Mouse (Mus musculus) G1E (cell line): Measurements from ENCODE around the gene Hdac8.

Experiments
- CTCF ChIP-seq: IDR thresholded peaks from 2 replicates; pipeline ENCODE4 v1.5.1; 2012; ENCODE audit warnings: low read depth, low read length, inconsistent platforms, mixed read lengths
- GATA1 ChIP-seq: IDR thresholded peaks from 2 replicates; pipeline ENCODE4 v1.6.1; 2012; ENCODE audit warnings: borderline replicate concordance, low read length, inconsistent platforms, mixed read lengths
- POLR2AphosphoS5 ChIP-seq: IDR thresholded peaks from 2 replicates; pipeline ENCODE4 v1.6.1; 2012; ENCODE audit warnings: low read depth, low read length, inconsistent platforms; ENCODE audit not compliant: insufficient replicate concordance
- TAL1 ChIP-seq: conservative IDR thresholded peaks from 2 replicates; pipeline ENCODE4 v1.6.1; 2012; ENCODE audit warnings: low read depth, low read length, inconsistent platforms, mixed read lengths

DNA sequence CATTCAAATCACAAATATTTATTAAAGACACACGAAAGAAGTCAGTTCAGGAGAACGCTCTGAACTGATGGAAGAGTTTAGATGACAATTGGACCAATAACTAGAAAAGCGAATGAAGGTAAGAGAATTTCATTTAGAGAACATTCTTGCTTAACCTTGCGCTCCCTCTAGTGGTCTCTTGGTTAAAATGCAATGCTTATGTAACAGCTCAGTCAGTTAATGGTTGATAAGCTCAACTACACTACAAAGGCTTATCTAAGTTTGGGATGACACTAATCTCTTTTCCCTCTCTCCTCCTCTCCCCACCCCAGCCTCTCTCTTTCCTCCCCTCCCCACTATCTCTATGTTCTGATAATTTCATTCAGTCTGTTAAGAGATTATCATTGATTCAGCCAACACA is 26.2 kb downstream of the Hdac8 start:
- TF ChIP-seq POLR2AphosphoS5, result no peak
- no peak for TF ChIP-seq GATA1
- 0 out of 2 replicates have a peak, but pooled peaks have one; percentile 24 for TF ChIP-seq CTCF
- TF ChIP-seq TAL1, result no peak
